Mouse (Mus musculus): ENCODE results near the gene Capzb. TPM values are rescaled to one million over a fixed set of nuclear protein-coding genes. Genes with fewer than 3 reads are reported as not detected.

Gene Capzb
- polyA plus RNA-seq, 1 experiment from 2014 or later: 401 TPM

GRCm38 (mm10) chr4:139178377-139178776 lies 14.3 kb upstream of the Capzb start:
- no peak for TF ChIP-seq EP300 (IDR thresholded peaks at IDR 0.05)
- DNase-seq (ENCODE audit: low spot score) (no peak), ATAC-seq (no peak)
- Histone ChIP-seq H3K4me2 (replicated peaks; ENCODE audit: low read depth, low read length) (no peak overlapping the region), H3K36me3 (ENCODE audit: insufficient read depth, low read length) (no peaks in the 10 kb centered on the region), H3K9ac (replicated peaks; ENCODE audit: low read depth) (no peak overlapping the region), H3K4me1 (ENCODE audit: insufficient read depth, low read depth, low read length) (no peaks in the 10 kb centered on the region; the same call in 1 of the 2 replicates), H3K9me3 (ENCODE audit: low read length) (no peaks in the 10 kb centered on the region), H3K4me3 (ENCODE audit: low read depth, low read length) (no peak overlapping the region), H3K27me3 (replicated peaks; ENCODE audit: insufficient read depth, low read length) (no peaks in the 10 kb centered on the region), H3K27ac (ENCODE audit: low read length) (no peak overlapping the region)
- 97% methylated on average over 11 of the region's 11 CpGs for WGBS

GRCm38 (mm10) chr4:139179218-139179617 lies 13.5 kb upstream of the Capzb start:
- TF ChIP-seq EP300 (IDR thresholded peaks at IDR 0.05): no peak
- TF ChIP-seq CTCF (IDR thresholded peaks at IDR 0.05): peak; percentile 29; the same call in 1 of the 2 replicates
- Histone ChIP-seq H3K9ac (replicated peaks; ENCODE audit: low read depth) (no peak overlapping the region), H3K27me3 (replicated peaks; ENCODE audit: insufficient read depth, low read length) (no peaks in the 10 kb centered on the region), H3K9me3 (ENCODE audit: low read length) (no peaks in the 10 kb centered on the region), H3K4me3 (ENCODE audit: low read depth, low read length) (no peak overlapping the region), H3K4me1 (ENCODE audit: insufficient read depth, low read depth, low read length) (no peaks in the 10 kb centered on the region; the same call in 1 of the 2 replicates), H3K27ac (ENCODE audit: low read length) (peak overlapping the region; percentile 47; the same call in 1 of the 2 replicates), H3K4me2 (replicated peaks; ENCODE audit: low read depth, low read length) (no peak overlapping the region), H3K36me3 (ENCODE audit: insufficient read depth, low read length) (no peaks in the 10 kb centered on the region)
- no peak for DNase-seq (ENCODE audit: low spot score)
- ATAC-seq: no peak
- 90% methylated on average over 2 of the region's 2 CpGs for WGBS

GRCm38 (mm10) chr4:139179731-139180625 lies 12.7 kb upstream of the Capzb start:
- Histone ChIP-seq H3K4me1 (ENCODE audit: insufficient read depth, low read depth, low read length) (no peaks in the 10 kb centered on the region; the same call in 1 of the 2 replicates), H3K9me3 (ENCODE audit: low read length) (no peaks in the 10 kb centered on the region), H3K36me3 (ENCODE audit: insufficient read depth, low read length) (no peaks in the 10 kb centered on the region), H3K27ac (ENCODE audit: low read length) (peak overlapping the region; percentile 47; the same call in 1 of the 2 replicates), H3K27me3 (replicated peaks; ENCODE audit: insufficient read depth, low read length) (no peaks in the 10 kb centered on the region), H3K9ac (replicated peaks; ENCODE audit: low read depth) (no peak overlapping the region), H3K4me2 (replicated peaks; ENCODE audit: low read depth, low read length) (no peak overlapping the region), H3K4me3 (ENCODE audit: low read depth, low read length) (no peak overlapping the region)
- DNase-seq (ENCODE audit: low spot score) (peak; percentile 86), ATAC-seq (peak; percentile 68)
- 35% methylated on average over 17 of the region's 17 CpGs for WGBS
- TF ChIP-seq CTCF (IDR thresholded peaks at IDR 0.05) (no peak), EP300 (IDR thresholded peaks at IDR 0.05) (peak; percentile 43)

- no peak for ATAC-seq
- Histone ChIP-seq H3K27me3 (replicated peaks; ENCODE audit: insufficient read depth, low read length) (no peaks in the 10 kb centered on the region), H3K4me1 (ENCODE audit: insufficient read depth, low read depth, low read length) (no peaks in the 10 kb centered on the region), H3K4me3 (ENCODE audit: low read depth, low read length) (no peak overlapping the region), H3K9me3 (ENCODE audit: low read length) (no peaks in the 10 kb centered on the region), H3K4me2 (replicated peaks; ENCODE audit: low read depth, low read length) (no peak overlapping the region), H3K9ac (replicated peaks; ENCODE audit: low read depth) (no peak overlapping the region), H3K27ac (ENCODE audit: low read length) (no peak overlapping the region), H3K36me3 (ENCODE audit: insufficient read depth, low read length) (no peaks in the 10 kb centered on the region)
- no peak for TF ChIP-seq EP300 (IDR thresholded peaks at IDR 0.05)
- TF ChIP-seq CTCF (IDR thresholded peaks at IDR 0.05): no peak
- no peak for DNase-seq (ENCODE audit: low spot score)
Observed at GRCm38 (mm10) chr4:139182511-139182910, 10.2 kb upstream of the Capzb start.

GRCm38 (mm10) chr4:139185766-139186442 lies 6.8 kb upstream of the Capzb start:
- Histone ChIP-seq H3K36me3 (ENCODE audit: insufficient read depth, low read length) (no peaks in the 10 kb centered on the region), H3K4me2 (replicated peaks; ENCODE audit: low read depth, low read length) (no peak overlapping the region), H3K4me1 (ENCODE audit: insufficient read depth, low read depth, low read length) (0 out of 2 replicates have a peak, but pooled peaks cover 3% of the 10 kb centered on the region), H3K27ac (ENCODE audit: low read length) (0 out of 2 replicates have a peak overlapping the region, but pooled peaks have one; percentile 14), H3K4me3 (ENCODE audit: low read depth, low read length) (no peak overlapping the region), H3K9ac (replicated peaks; ENCODE audit: low read depth) (no peak overlapping the region), H3K27me3 (replicated peaks; ENCODE audit: insufficient read depth, low read length) (no peaks in the 10 kb centered on the region), H3K9me3 (ENCODE audit: low read length) (no peaks in the 10 kb centered on the region)
- TF ChIP-seq EP300 (IDR thresholded peaks at IDR 0.05) (no peak), CTCF (IDR thresholded peaks at IDR 0.05) (no peak)
- ATAC-seq: peak; percentile 66
- DNase-seq (ENCODE audit: low spot score): peak; percentile 42
- WGBS: 80% methylated on average over 5 of the region's 5 CpGs

- Histone ChIP-seq H3K4me1 (ENCODE audit: insufficient read depth, low read depth, low read length) (peaks cover 8% of the 10 kb centered on the region; the same call in 1 of the 2 replicates), H3K27ac (ENCODE audit: low read length) (no peak overlapping the region)
- 64% methylated on average over 11 of the region's 11 CpGs for WGBS
Observed at GRCm38 (mm10) chr4:139187930-139188329, 4.8 kb upstream of the Capzb start.

More at GRCm38 (mm10) chr4:139187930-139188329, 4.8 kb upstream of the Capzb start:
- no peak overlapping the region for H3K9ac ChIP-seq (replicated peaks; ENCODE audit: low read depth)
- no peaks in the 10 kb centered on the region for H3K27me3 ChIP-seq (replicated peaks; ENCODE audit: insufficient read depth, low read length)
- no peaks in the 10 kb centered on the region for H3K9me3 ChIP-seq (ENCODE audit: low read length)
- no peak for ATAC-seq
- H3K36me3 ChIP-seq (ENCODE audit: insufficient read depth, low read length): no peaks in the 10 kb centered on the region
- peak; percentile 43 for DNase-seq (ENCODE audit: low spot score)
- H3K4me3 ChIP-seq (ENCODE audit: low read depth, low read length): no peak overlapping the region
- H3K4me2 ChIP-seq (replicated peaks; ENCODE audit: low read depth, low read length): no peak overlapping the region
- TF ChIP-seq EP300 (IDR thresholded peaks at IDR 0.05): no peak
- no peak for TF ChIP-seq CTCF (IDR thresholded peaks at IDR 0.05)

Data from lung, postnatal 0 days (tissue).